12 mouse cellular contexts compared by ENCODE assay signal in the genomic region with DNA sequence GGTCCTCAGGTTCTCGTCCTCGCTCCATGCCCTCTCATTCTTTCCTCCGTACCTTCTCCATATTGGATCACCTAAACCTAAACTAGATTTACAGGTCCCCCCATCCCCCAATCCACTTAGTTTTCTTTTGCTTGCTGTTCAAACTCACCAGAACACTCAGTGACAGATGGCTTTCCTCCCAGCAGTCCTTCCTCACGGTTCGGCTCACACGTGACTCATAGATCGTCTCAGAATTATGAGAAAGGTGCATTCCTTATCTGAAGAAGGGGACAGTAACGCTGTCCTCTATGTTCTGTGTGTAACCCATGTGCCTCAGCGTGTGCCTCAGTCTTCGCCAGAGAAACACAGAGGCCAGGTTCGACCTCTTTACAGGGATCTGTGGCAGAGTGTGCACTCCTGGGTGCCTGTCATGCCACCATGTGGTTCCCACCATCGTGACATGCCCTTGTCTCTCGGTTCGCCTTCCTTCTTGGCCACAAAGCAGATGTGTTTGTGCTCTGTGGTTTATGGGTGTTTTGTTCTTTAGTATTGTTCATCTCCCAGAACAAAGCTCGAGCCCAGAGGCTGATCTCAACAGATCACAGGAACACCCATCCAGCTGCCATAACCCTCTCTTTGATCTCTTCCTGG. TPM values are rescaled to one million over a fixed set of nuclear protein-coding genes. Genes with fewer than 3 reads are reported as not detected.
DNase-seq lines count a peak whose midpoint lies in the region; ATAC-seq and TF ChIP-seq lines count a peak whose summit lies in the region.
"Had no signal": no experiment of that assay in that cellular context is flagged by ENCODE, and none has a peak within 500 bp of the region (broad histone marks: within the 10 kb centered on the region; RNA-seq: fewer than 3 reads in every experiment).

No protein-coding gene starts in this region.

- H3K4me1 ChIP-seq in midbrain, embryonic 13.5 days (replicated peaks): peaks cover 21% of the 10 kb centered on the region
- peaks cover 4% of the 10 kb centered on the region; the same call in 1 of the 2 replicates for H3K4me1 ChIP-seq in midbrain, embryonic 16.5 days (ENCODE audit: control insufficient read depth, insufficient read depth, low read length)
- H3K4me1 ChIP-seq: embryonic facial prominence, embryonic 12.5 days had no signal

- peak; percentile 37 for DNase-seq in adrenal gland, adult 2 months
- DNase-seq in adrenal gland, postnatal 4 days (ENCODE audit: low spot score in 2 of 2): no peak
- DNase-seq in mesoderm, embryonic 11.5 days (ENCODE audit: low read depth, low spot score): peak; percentile 10
- DNase-seq in thymus, postnatal 4 days: peak; percentile 80
- DNase-seq in layer of hippocampus, adult 2 months (ENCODE audit: low spot score in 2 of 2): no peak
- DNase-seq in kidney, adult 11 months: no peak
- DNase-seq: heart, adult 18-20 months had no signal

- 81% methylated on average over 15 of the region's 15 CpGs for WGBS in midbrain, embryonic 13.5 days
- WGBS in midbrain, embryonic 16.5 days: 81% methylated on average over 15 of the region's 15 CpGs

- ATAC-seq in midbrain, embryonic 13.5 days: peak; percentile 51; the same call in 1 of the 2 replicates
- no peak for ATAC-seq in midbrain, embryonic 16.5 days

- no peaks in the 10 kb centered on the region for H3K9me3 ChIP-seq in midbrain, embryonic 13.5 days
- H3K9me3 ChIP-seq in midbrain, embryonic 16.5 days (replicated peaks; ENCODE audit: control insufficient read depth, low read length, poor library complexity, severe bottlenecking): no peaks in the 10 kb centered on the region
- H3K9me3 ChIP-seq: embryonic facial prominence, embryonic 12.5 days had no signal

- H3K9ac ChIP-seq in midbrain, embryonic 13.5 days (replicated peaks): no peak overlapping the region
- no peak overlapping the region for H3K9ac ChIP-seq in midbrain, embryonic 16.5 days (ENCODE audit: low read depth, low read length)
- H3K9ac ChIP-seq: embryonic facial prominence, embryonic 12.5 days; liver, embryonic 14.5 days had no signal

- H3K27me3 ChIP-seq in midbrain, embryonic 13.5 days: 0 out of 2 replicates have a peak, but pooled peaks cover 4% of the 10 kb centered on the region
- H3K27me3 ChIP-seq in midbrain, embryonic 16.5 days (ENCODE audit: control insufficient read depth, insufficient read depth, low read depth, low read length): no peaks in the 10 kb centered on the region
- H3K27me3 ChIP-seq: embryonic facial prominence, embryonic 12.5 days had no signal

- no peak overlapping the region for H3K4me3 ChIP-seq in midbrain, embryonic 13.5 days (replicated peaks)
- no peak overlapping the region for H3K4me3 ChIP-seq in midbrain, embryonic 16.5 days (ENCODE audit: low read depth, low read length)
- no peak overlapping the region for H3K4me3 ChIP-seq in layer of hippocampus, adult 2 months
- H3K4me3 ChIP-seq: embryonic facial prominence, embryonic 12.5 days had no signal

- H3K4me2 ChIP-seq in midbrain, embryonic 13.5 days (replicated peaks): no peak overlapping the region
- no peak overlapping the region for H3K4me2 ChIP-seq in midbrain, embryonic 16.5 days (ENCODE audit: low read length)
- H3K4me2 ChIP-seq: embryonic facial prominence, embryonic 12.5 days had no signal

- TF ChIP-seq CTCF in layer of hippocampus, adult 2 months (conservative IDR thresholded peaks at IDR 0.05): no peak

- no peaks in the 10 kb centered on the region for H3K36me3 ChIP-seq in midbrain, embryonic 13.5 days
- H3K36me3 ChIP-seq in midbrain, embryonic 16.5 days (ENCODE audit: control insufficient read depth, insufficient read depth, low read length): no peaks in the 10 kb centered on the region
- H3K36me3 ChIP-seq: embryonic facial prominence, embryonic 12.5 days had no signal

- H3K27ac ChIP-seq in midbrain, embryonic 13.5 days: no peak overlapping the region
- no peak overlapping the region for H3K27ac ChIP-seq in midbrain, embryonic 16.5 days (ENCODE audit: low read length)
- H3K27ac ChIP-seq in layer of hippocampus, adult 2 months: no peak overlapping the region
- H3K27ac ChIP-seq: embryonic facial prominence, embryonic 12.5 days; liver, embryonic 14.5 days had no signal

RNA-seq across cellular contexts. Expression of a gene that starts 44.9 kb away (rescaled TPM):
- not detected for total RNA-seq in adrenal gland, adult 2 months (2021)
- polyA plus RNA-seq in adrenal gland, adult 2 months (2012; rRNA removed): not detected in 2 replicates
- total RNA-seq in adrenal gland, postnatal 4 days (2021): not detected
- not detected in 2 replicates for polyA plus RNA-seq in midbrain, embryonic 13.5 days (2015; fragmentation: Nextera tagmentation; extraction: Ambion mirVana)
- polyA plus RNA-seq in midbrain, embryonic 16.5 days (2015; fragmentation: Nextera tagmentation; extraction: Ambion mirVana): not detected in 2 replicates
- not detected for total RNA-seq in layer of hippocampus, adult 2 months (2021)
- total RNA-seq: heart, adult 18-20 months; layer of hippocampus, postnatal 14 days had no signal
- polyA plus RNA-seq: embryonic facial prominence, embryonic 12.5 days; liver, embryonic 14.5 days had no signal

RNA-seq across cellular contexts. Expression of a gene that starts 50.4 kb away (rescaled TPM):
- 10 to 100 TPM; 49.9 to 71.0 TPM for total RNA-seq in adrenal gland, adult 2 months (2021)
- 7.2 and 7.7 TPM in 2 replicates for polyA plus RNA-seq in adrenal gland, adult 2 months (2012; rRNA removed)
- total RNA-seq in adrenal gland, postnatal 4 days (2021): 10 to 100 TPM; 50.0 to 54.8 TPM
- 35.4 and 38.6 TPM in 2 replicates for polyA plus RNA-seq in midbrain, embryonic 13.5 days (2015; fragmentation: Nextera tagmentation; extraction: Ambion mirVana)
- polyA plus RNA-seq in midbrain, embryonic 16.5 days (2015; fragmentation: Nextera tagmentation; extraction: Ambion mirVana): 30.3 and 30.5 TPM in 2 replicates
- 10 to 100 TPM; 82.9 to 87.7 TPM for total RNA-seq in layer of hippocampus, adult 2 months (2021)

Comparison
In these comparisons a context has a peak if more than half of its experiments do, and no peak if none do; other contexts are left out.
1. DNase-seq: peak in adrenal gland, adult 2 months (single experiment), mesoderm, embryonic 11.5 days (single experiment) and thymus, postnatal 4 days (single experiment); none in adrenal gland, postnatal 4 days (0 of 2), layer of hippocampus, adult 2 months (0 of 2) and kidney, adult 11 months (single experiment).